Mouse (Mus musculus): Measurements from ENCODE around the gene Krtap5-5. TPM values are rescaled to one million over a fixed set of nuclear protein-coding genes. Genes with fewer than 3 reads are reported as not detected.
"Not testable (repeated sequence)": the region's sequence is repeated elsewhere in the genome, so short reads cannot be mapped to it uniquely, and the experiment has no call there.

Krtap5-5 gene
- total and polyA plus RNA-seq, 2 experiments = not detected

GRCm38 (mm10) chr7:142249824-142250223, 20.1 kb upstream of the Krtap5-5 start:
- H3K4me1 ChIP-seq (ENCODE audit: control insufficient read depth, insufficient read depth, low read length) = no peaks in the 10 kb centered on the region
- H3K4me3 ChIP-seq (ENCODE audit: insufficient read depth, low read depth, low read length) = no peak overlapping the region
- H3K27ac ChIP-seq (replicated peaks; ENCODE audit: insufficient read depth, low read depth, low read length) = no peak overlapping the region
- no peak overlapping the region for H3K9ac ChIP-seq (ENCODE audit: low read depth, low read length)
- DNase-seq (ENCODE audit: extremely low read depth, low read depth, low spot score) = peak; percentile 8
- 0% methylated on average over 1 of the region's 1 CpGs for WGBS
- H3K27me3 ChIP-seq (ENCODE audit: control insufficient read depth, insufficient read depth, low read length) = peaks cover 3% of the 10 kb centered on the region; the same call in 1 of the 2 replicates
- no peaks in the 10 kb centered on the region for H3K36me3 ChIP-seq (ENCODE audit: control insufficient read depth, insufficient read depth, low read length)
- H3K79me2 ChIP-seq (ENCODE audit: control insufficient read depth, insufficient read depth, low read length) = no peaks in the 10 kb centered on the region
- TF ChIP-seq CTCF (IDR thresholded peaks at IDR 0.05; ENCODE audit: low read depth, low read length) = peak; percentile 34
- no peak for TF ChIP-seq POLR2A (IDR thresholded peaks at IDR 0.05; ENCODE audit: extremely low read depth, insufficient read depth, low read length)

GRCm38 (mm10) chr7:142240978-142241377, 11.2 kb upstream of the Krtap5-5 start, which contains the start of gene Gm40460:
TSS of gene Gm40460 (minus strand) at chr7:142241078.
- no peaks in the 10 kb centered on the region for H3K79me2 ChIP-seq (ENCODE audit: control insufficient read depth, insufficient read depth, low read length)
- H3K4me1 ChIP-seq (ENCODE audit: control insufficient read depth, insufficient read depth, low read length) = no peaks in the 10 kb centered on the region
- no peak for TF ChIP-seq CTCF (IDR thresholded peaks at IDR 0.05; ENCODE audit: low read depth, low read length)
- no peak for TF ChIP-seq POLR2A (IDR thresholded peaks at IDR 0.05; ENCODE audit: extremely low read depth, insufficient read depth, low read length)
- 53% methylated on average over 2 of the region's 2 CpGs for WGBS
- H3K36me3 ChIP-seq (ENCODE audit: control insufficient read depth, insufficient read depth, low read length) = no peaks in the 10 kb centered on the region
- no peak for DNase-seq (ENCODE audit: extremely low read depth, low read depth, low spot score)
- no peak within 1 kb of the TSS for H3K9ac ChIP-seq (ENCODE audit: low read depth, low read length)
- no peak within 1 kb of the TSS for H3K27ac ChIP-seq (replicated peaks; ENCODE audit: insufficient read depth, low read depth, low read length)
- H3K4me3 ChIP-seq (ENCODE audit: insufficient read depth, low read depth, low read length) = no peak within 1 kb of the TSS
- no peaks in the 10 kb centered on the region for H3K27me3 ChIP-seq (ENCODE audit: control insufficient read depth, insufficient read depth, low read length)

- no peaks in the 10 kb centered on the region for H3K36me3 ChIP-seq (ENCODE audit: control insufficient read depth, insufficient read depth, low read length)
Measured at GRCm38 (mm10) chr7:142231540-142231939, 1.8 kb upstream of the Krtap5-5 start.

GRCm38 (mm10) chr7:142224518-142224917, 5.3 kb downstream of the Krtap5-5 start:
- Histone ChIP-seq H3K27ac (replicated peaks; ENCODE audit: insufficient read depth, low read depth, low read length) (no peak overlapping the region), H3K4me1 (ENCODE audit: control insufficient read depth, insufficient read depth, low read length) (no peaks in the 10 kb centered on the region), H3K4me3 (ENCODE audit: insufficient read depth, low read depth, low read length) (no peak overlapping the region), H3K36me3 (ENCODE audit: control insufficient read depth, insufficient read depth, low read length) (no peaks in the 10 kb centered on the region), H3K27me3 (ENCODE audit: control insufficient read depth, insufficient read depth, low read length) (no peaks in the 10 kb centered on the region), H3K79me2 (ENCODE audit: control insufficient read depth, insufficient read depth, low read length) (no peaks in the 10 kb centered on the region), H3K9ac (ENCODE audit: low read depth, low read length) (no peak overlapping the region)
- 41% methylated on average over 2 of the region's 2 CpGs for WGBS
- DNase-seq (ENCODE audit: extremely low read depth, low read depth, low spot score) = no peak
- TF ChIP-seq CTCF (IDR thresholded peaks at IDR 0.05; ENCODE audit: low read depth, low read length) (no peak), POLR2A (IDR thresholded peaks at IDR 0.05; ENCODE audit: extremely low read depth, insufficient read depth, low read length) (no peak)

More at GRCm38 (mm10) chr7:142231540-142231939, 1.8 kb upstream of the Krtap5-5 start:
- Histone ChIP-seq H3K27ac (replicated peaks; ENCODE audit: insufficient read depth, low read depth, low read length) (no peak overlapping the region), H3K4me1 (ENCODE audit: control insufficient read depth, insufficient read depth, low read length) (no peaks in the 10 kb centered on the region), H3K79me2 (ENCODE audit: control insufficient read depth, insufficient read depth, low read length) (no peaks in the 10 kb centered on the region), H3K9ac (ENCODE audit: low read depth, low read length) (no peak overlapping the region), H3K4me3 (ENCODE audit: insufficient read depth, low read depth, low read length) (no peak overlapping the region), H3K27me3 (ENCODE audit: control insufficient read depth, insufficient read depth, low read length) (no peaks in the 10 kb centered on the region)
- 44% methylated on average over 1 of the region's 1 CpGs for WGBS
- no peak for DNase-seq (ENCODE audit: extremely low read depth, low read depth, low spot score)
- TF ChIP-seq CTCF (IDR thresholded peaks at IDR 0.05; ENCODE audit: low read depth, low read length) (no peak), POLR2A (IDR thresholded peaks at IDR 0.05; ENCODE audit: extremely low read depth, insufficient read depth, low read length) (no peak)

GRCm38 (mm10) chr7:142212136-142212535, 17.6 kb downstream of the Krtap5-5 start:
- not testable (repeated sequence) for H3K4me3 ChIP-seq (ENCODE audit: insufficient read depth, low read depth, low read length); H3K79me2 ChIP-seq (ENCODE audit: control insufficient read depth, insufficient read depth, low read length); H3K9ac ChIP-seq (ENCODE audit: low read depth, low read length); DNase-seq (ENCODE audit: extremely low read depth, low read depth, low spot score); H3K36me3 ChIP-seq (ENCODE audit: control insufficient read depth, insufficient read depth, low read length); H3K4me1 ChIP-seq (ENCODE audit: control insufficient read depth, insufficient read depth, low read length); H3K27me3 ChIP-seq (ENCODE audit: control insufficient read depth, insufficient read depth, low read length); H3K27ac ChIP-seq (replicated peaks; ENCODE audit: insufficient read depth, low read depth, low read length)
- 43% methylated on average over 1 of the region's 1 CpGs for WGBS

- Histone ChIP-seq H3K79me2 (ENCODE audit: control insufficient read depth, insufficient read depth, low read length) (no peaks in the 10 kb centered on the region), H3K27me3 (ENCODE audit: control insufficient read depth, insufficient read depth, low read length) (no peaks in the 10 kb centered on the region), H3K9ac (ENCODE audit: low read depth, low read length) (no peak within 1 kb of the TSS), H3K4me1 (ENCODE audit: control insufficient read depth, insufficient read depth, low read length) (no peaks in the 10 kb centered on the region), H3K27ac (replicated peaks; ENCODE audit: insufficient read depth, low read depth, low read length) (no peak within 1 kb of the TSS), H3K36me3 (ENCODE audit: control insufficient read depth, insufficient read depth, low read length) (no peaks in the 10 kb centered on the region), H3K4me3 (ENCODE audit: insufficient read depth, low read depth, low read length) (no peak within 1 kb of the TSS)
- no peak for DNase-seq (ENCODE audit: extremely low read depth, low read depth, low spot score)
- WGBS = 78% methylated on average over 1 of the region's 1 CpGs
- no peak for TF ChIP-seq CTCF (IDR thresholded peaks at IDR 0.05; ENCODE audit: low read depth, low read length)
- no peak for TF ChIP-seq POLR2A (IDR thresholded peaks at IDR 0.05; ENCODE audit: extremely low read depth, insufficient read depth, low read length)
Measured at GRCm38 (mm10) chr7:142211559-142211958, 18.2 kb downstream of the Krtap5-5 start, which contains the start of gene Gm7579. TSS of gene Gm7579 (plus strand) at chr7:142211859.

GRCm38 (mm10) chr7:142206891-142207290, 22.9 kb downstream of the Krtap5-5 start:
- H3K27ac ChIP-seq (replicated peaks; ENCODE audit: insufficient read depth, low read depth, low read length); H3K9ac ChIP-seq (ENCODE audit: low read depth, low read length); H3K4me3 ChIP-seq (ENCODE audit: insufficient read depth, low read depth, low read length); H3K36me3 ChIP-seq (ENCODE audit: control insufficient read depth, insufficient read depth, low read length); H3K4me1 ChIP-seq (ENCODE audit: control insufficient read depth, insufficient read depth, low read length); H3K79me2 ChIP-seq (ENCODE audit: control insufficient read depth, insufficient read depth, low read length); DNase-seq (ENCODE audit: extremely low read depth, low read depth, low spot score); H3K27me3 ChIP-seq (ENCODE audit: control insufficient read depth, insufficient read depth, low read length): not testable (repeated sequence)
- WGBS = 84% methylated on average over 5 of the region's 5 CpGs
